Mouse (Mus musculus) B cell, adult 2 months (primary cell): ENCODE results near the gene Rassf2.

Source experiments
- DNase-seq, 2 experiments: peaks; one replicate each; pipeline ENCODE4 v3.0.0; 2022

Rassf2 gene

DNA sequence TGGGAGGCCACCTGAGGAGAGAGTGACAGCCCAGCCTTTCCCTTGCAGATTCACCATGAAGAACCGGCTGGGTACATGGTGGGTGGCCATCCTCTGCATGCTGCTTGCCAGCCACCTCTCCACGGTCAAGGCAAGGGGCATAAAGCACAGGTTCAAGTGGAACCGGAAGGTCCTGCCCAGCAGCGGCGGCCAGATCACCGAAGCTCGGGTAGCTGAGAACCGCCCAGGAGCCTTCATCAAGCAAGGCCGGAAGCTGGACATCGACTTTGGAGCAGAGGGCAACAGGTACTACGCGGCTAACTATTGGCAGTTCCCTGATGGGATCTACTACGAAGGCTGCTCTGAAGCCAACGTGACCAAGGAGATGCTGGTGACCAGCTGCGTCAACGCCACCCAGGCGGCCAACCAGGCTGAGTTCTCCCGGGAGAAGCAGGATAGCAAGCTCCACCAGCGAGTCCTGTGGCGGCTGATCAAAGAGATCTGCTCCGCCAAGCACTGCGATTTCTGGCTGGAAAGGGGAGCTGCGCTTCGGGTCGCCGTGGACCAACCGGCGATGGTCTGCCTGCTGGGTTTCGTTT, 77.0 kb downstream of the Rassf2 start:
- DNase-seq = no peak

- DNase-seq = no peak
Measured at GRCm38 (mm10) chr2:131952456-131952855, 77.6 kb downstream of the Rassf2 start.

- peak; percentile 38 to 42 for DNase-seq
Measured at GRCm38 (mm10) chr2:131950598-131951095, 79.4 kb downstream of the Rassf2 start, which contains the start of gene Prnd. TSS of gene Prnd (plus strand) at chr2:131950861.

GRCm38 (mm10) chr2:131949767-131950597, 80.1 kb downstream of the Rassf2 start:
- DNase-seq = peak; percentile 57 to 66

GRCm38 (mm10) chr2:131948916-131949639, 81.0 kb downstream of the Rassf2 start:
- no peak for DNase-seq

GRCm38 (mm10) chr2:131948156-131948555, 81.9 kb downstream of the Rassf2 start:
- DNase-seq = no peak

DNA sequence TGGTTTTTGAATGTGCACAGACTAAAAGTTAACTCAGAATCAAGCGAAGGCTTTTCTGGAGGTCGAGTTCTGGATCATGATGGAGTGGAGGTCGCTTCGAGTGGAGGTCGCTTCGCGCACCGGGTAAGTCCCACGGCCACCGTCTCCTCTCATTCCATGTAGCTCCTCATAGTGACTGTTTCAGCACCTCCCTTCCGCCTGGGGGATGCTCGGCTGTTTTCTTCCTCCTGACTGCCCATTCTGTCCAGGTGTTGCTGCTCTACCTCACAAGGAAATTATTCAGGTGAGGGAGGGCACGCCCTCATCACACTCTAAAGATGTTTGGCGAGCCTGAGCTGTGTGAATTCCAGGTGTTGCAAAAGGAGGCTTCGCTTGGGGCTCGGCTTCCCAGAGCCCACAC, 83.7 kb downstream of the Rassf2 start:
- no peak for DNase-seq

DNA sequence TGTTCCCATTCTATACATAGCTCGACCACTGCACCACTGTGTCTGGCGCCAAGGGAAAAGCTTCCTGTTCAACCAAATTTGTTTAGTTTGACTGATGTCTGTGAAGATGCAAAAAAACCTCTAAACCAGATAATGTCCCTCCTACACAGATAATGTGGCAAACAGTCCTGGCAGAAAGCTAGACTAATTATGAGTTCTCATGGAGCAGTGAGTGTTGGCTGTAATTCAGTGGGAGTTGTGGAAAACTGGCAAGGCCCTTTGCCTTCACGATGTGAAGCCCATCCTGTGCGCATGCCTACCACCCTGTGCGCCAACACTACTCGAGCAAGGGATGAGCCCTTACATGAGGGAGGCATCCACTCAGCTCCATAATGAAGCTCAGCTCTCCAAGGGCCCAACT, 84.3 kb downstream of the Rassf2 start:
- no peak for DNase-seq

- DNase-seq = no peak
Measured at GRCm38 (mm10) chr2:131945225-131945624, 84.8 kb downstream of the Rassf2 start.

DNA sequence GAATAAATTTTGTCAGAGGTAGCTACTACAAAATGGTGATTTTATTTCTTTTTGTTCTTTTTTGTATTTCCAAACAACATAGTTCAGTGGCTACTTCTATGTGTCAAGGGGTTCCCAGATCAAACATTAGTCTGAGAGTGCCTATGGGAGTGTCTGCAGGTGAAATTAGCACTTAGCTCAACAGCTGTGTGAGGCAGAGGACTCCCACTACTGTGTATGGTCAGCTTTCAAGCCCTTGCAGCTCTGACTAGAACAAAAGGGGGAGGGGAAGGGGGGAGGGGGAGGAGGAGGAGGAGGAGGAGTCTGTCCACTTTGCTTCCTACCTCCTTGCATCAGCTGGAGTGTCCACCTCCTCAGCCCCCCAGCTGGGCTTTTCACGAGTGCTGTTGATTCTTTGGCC, 85.7 kb downstream of the Rassf2 start:
- DNase-seq = no peak

GRCm38 (mm10) chr2:131941501-131941900, 88.6 kb downstream of the Rassf2 start:
- no peak for DNase-seq

GRCm38 (mm10) chr2:131940506-131940905, 89.6 kb downstream of the Rassf2 start:
- no peak for DNase-seq
